Mouse (Mus musculus) heart, postnatal 0 days (tissue): ENCODE measurements around the gene Eva1a.

Source experiments
- CTCF ChIP-seq: IDR thresholded peaks from 2 replicates; pipeline ENCODE4 v1.5.1; 2016; ENCODE audit warnings: antibody characterized with exemption, control low read depth, low read depth
- EP300 ChIP-seq: IDR thresholded peaks from 2 replicates; pipeline ENCODE4 v1.6.1; 2016; ENCODE audit warnings: antibody characterized with exemption, low read depth

- TF ChIP-seq EP300 = no peak
- no peak for TF ChIP-seq CTCF
Measured at GRCm38 (mm10) chr6:82115335-82115965, 74.6 kb downstream of the Eva1a start.
